Mouse (Mus musculus) myocyte (in vitro differentiated cells): ENCODE data around the gene Tmcc3.

ENCODE experiments used
- CEBPB ChIP-seq: IDR thresholded peaks from 2 replicates; pipeline ENCODE4 v1.6.1; 2011; ENCODE audit warnings: mild to moderate bottlenecking, moderate library complexity; ENCODE audit not compliant: poor library complexity, insufficient read depth, severe bottlenecking
- E2F4 ChIP-seq: IDR thresholded peaks from one replicate; pipeline ENCODE4 v1.6.1; 2011; ENCODE audit warnings: mild to moderate bottlenecking, control low read depth, moderate library complexity; ENCODE audit not compliant: insufficient read depth
- MAX ChIP-seq: IDR thresholded peaks from one replicate; pipeline ENCODE4 v1.6.1; 2011; ENCODE audit warnings: low read depth, mild to moderate bottlenecking, control low read depth
- MYOD1 ChIP-seq, 3 experiments: IDR thresholded peaks; one replicate each; pipeline ENCODE4 v1.6.1; 2011; ENCODE audit warnings: control low read depth in 2 of 3, low read depth in 2 of 3, mild to moderate bottlenecking in 2 of 3, moderate library complexity in 1 of 3; ENCODE audit not compliant: insufficient read length in 2 of 3, control insufficient read depth in 1 of 3
- POLR2A ChIP-seq: IDR thresholded peaks from one replicate; pipeline ENCODE4 v1.6.1; 2011; ENCODE audit warnings: low read depth, mild to moderate bottlenecking, control low read depth, moderate library complexity; ENCODE audit not compliant: insufficient read length
- POLR2AphosphoS2 ChIP-seq: IDR thresholded peaks from one replicate; pipeline ENCODE4 v1.6.1; 2011; ENCODE audit warnings: low read depth, control low read depth; ENCODE audit not compliant: insufficient read length
- USF1 ChIP-seq: IDR thresholded peaks from one replicate; pipeline ENCODE4 v1.6.1; 2011; ENCODE audit warnings: low read depth, mild to moderate bottlenecking, control low read depth, moderate library complexity

DNA sequence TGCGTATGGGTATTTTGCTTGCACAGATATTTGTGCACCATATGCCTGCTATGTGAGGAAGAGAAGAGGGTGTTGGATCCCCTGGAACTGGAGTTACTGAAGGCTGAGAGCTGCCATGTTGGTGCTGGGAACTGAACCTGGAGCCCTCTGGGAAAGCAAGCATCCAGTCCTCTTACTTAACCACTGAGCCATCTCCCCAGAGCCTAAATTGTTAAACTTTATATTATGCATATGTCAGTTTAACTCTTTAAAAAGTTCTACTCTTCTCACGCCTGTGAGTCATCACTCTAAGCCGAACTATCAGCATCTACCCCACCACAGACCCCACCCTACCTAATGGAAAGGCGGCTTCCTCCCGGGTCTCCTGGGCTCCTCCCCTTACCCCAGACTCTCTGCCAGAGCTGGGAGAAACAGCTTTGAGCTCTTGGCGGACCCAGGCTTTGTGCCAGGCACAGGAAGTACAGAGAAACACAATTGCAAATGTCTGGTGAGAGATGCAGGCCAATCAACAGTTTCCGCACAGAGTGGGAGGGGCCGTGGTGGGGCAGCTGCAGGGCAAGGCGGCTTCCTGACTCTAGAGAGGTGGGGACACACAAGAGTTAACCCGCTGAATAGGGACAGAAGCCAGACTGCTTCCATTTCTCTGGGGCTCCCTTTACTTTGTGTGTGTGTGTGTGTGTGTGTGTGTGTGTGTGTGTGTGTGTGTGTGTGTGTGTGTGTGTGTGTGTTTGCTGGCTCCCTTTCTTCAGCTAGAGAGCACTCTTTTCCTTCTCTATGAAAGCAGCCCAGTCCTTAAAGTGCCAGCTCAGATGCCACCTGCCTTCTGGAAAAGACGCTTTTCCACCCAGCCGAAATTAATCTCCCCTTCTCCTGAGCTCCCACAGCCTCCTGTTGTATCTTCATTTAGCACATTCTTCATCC, 114.5 kb downstream of the Tmcc3 start:
- TF ChIP-seq POLR2A, result no peak
- no peak for TF ChIP-seq MAX
- no peak for TF ChIP-seq POLR2AphosphoS2
- no peak for TF ChIP-seq USF1
- peak in 1 of 3 experiments; percentile 48 for TF ChIP-seq MYOD1 (IDR thresholded peaks at IDR 0.05; ENCODE audit: control insufficient read depth in 1 of 3, insufficient read length in 2 of 3, low read depth in 2 of 3)
- no peak for TF ChIP-seq CEBPB
- TF ChIP-seq E2F4, result no peak
